Mouse (Mus musculus): ENCODE results near the gene Gm49673.
"Not testable (repeated sequence)": the region's sequence is repeated elsewhere in the genome, so short reads cannot be mapped to it uniquely, and the experiment has no call there.

The Gm49673 gene

DNA sequence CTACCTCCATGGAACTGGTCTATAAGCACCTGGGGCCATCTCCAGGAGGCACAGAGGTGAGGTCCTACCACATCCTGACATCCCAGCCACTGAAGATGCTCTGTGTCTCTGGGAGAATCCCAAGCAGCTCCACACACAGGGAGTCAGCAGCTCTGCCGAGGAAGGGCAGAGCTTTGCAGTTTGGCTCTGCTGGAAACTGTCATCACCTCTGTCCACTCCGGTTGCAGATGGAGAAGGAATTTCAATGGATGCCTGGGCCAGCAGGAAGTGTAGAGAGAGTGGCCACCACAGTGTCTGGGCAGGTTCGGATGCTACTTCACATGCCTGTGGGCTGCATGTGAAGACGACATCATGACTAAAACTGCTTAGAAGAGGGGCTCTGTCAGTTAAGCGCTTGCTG is 106.4 kb downstream of the Gm49673 start:
- DNase-seq (ENCODE audit: low spot score in 2 of 2) = not testable (repeated sequence)

DNA sequence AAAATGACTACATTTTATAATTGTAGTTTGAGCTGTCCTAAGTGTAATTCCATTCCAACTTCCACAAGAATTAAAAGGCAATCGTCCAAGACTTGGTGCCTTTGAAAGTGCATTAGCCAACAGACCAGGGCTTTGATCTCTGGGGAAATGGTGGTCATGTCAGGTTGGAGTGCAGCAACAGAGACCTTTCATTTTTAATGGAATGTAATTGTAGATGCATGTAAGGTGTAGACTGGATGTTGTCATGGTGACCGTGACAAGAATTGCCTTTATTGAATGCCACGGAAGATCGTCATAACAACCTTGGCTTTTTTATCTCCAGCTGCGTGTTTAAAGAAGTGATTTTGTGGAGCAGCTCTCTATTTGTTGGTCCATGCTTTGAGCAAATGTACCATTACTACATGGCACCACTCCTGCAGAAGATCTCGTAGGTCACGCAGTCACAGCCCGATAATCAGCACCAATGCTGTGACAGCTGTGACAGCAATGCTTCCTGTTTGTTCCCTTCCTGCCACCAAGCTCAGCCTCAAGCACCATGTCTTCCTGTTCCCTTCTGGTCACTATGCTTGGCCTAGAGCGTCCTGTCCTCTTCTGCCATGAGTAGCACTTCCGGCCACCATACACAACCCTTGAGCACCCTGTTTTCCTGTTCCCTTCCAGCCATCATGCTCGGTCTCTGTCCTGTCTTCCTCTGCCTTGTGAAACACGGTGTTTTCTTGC is 107.5 kb downstream of the Gm49673 start:
- DNase-seq (ENCODE audit: low spot score in 2 of 2) = not testable (repeated sequence)

DNA sequence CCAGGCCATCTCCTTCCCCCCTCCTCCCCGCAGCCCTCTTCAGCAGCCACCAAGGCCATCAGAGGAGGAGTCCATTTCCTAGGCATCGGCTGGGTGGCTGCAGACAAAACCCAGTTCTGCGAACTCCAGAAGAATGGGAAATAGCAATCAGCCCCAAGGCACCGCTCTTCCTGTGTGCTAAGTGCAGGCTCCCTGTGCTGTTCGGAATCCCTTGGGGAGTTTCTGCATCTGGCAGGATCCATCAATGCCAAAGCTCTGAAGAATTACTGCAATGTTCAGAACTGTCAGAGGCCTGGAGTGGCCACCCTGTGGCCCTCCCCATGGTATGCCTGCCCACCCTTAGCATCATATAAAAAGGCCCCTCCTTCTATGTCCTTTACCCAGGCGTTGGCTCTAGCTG is 110.6 kb downstream of the Gm49673 start:
- DNase-seq (ENCODE audit: low spot score in 2 of 2) = not testable (repeated sequence)

All from right cerebral cortex, adult 2 months (tissue).